Mouse (Mus musculus) ES-Bruce4 (cell line): ENCODE results near the gene Opn5. TPM values are rescaled to one million over a fixed set of nuclear protein-coding genes. Genes with fewer than 3 reads are reported as not detected.

Experiments used
- H3K27ac ChIP-seq: 2 replicates; pipeline ENCODE4 v1.5.1; 2012; ENCODE audit warnings: low read length, inconsistent platforms; ENCODE audit not compliant: insufficient read depth
- H3K27me3 ChIP-seq: 2 replicates; pipeline ENCODE4 v1.6.1; 2012; ENCODE audit warnings: mild to moderate bottlenecking, low read length, inconsistent platforms; ENCODE audit not compliant: control insufficient read depth, poor library complexity, insufficient read depth, severe bottlenecking
- H3K36me3 ChIP-seq: 2 replicates; pipeline ENCODE4 v1.6.1; 2012; ENCODE audit warnings: inconsistent platforms, mild to moderate bottlenecking, low read length, moderate library complexity; ENCODE audit not compliant: control insufficient read depth, poor library complexity, insufficient read depth, severe bottlenecking
- H3K4me1 ChIP-seq: one replicate; pipeline ENCODE4 v1.8.1; 2011; ENCODE audit warnings: low read length; ENCODE audit not compliant: control insufficient read depth, insufficient read depth
- H3K4me3 ChIP-seq: 2 replicates; pipeline ENCODE4 v1.5.1; 2011; ENCODE audit warnings: low read depth, mild to moderate bottlenecking, low read length
- H3K9ac ChIP-seq: 2 replicates; pipeline ENCODE4 v1.6.1; 2012; ENCODE audit warnings: low read depth, mild to moderate bottlenecking, inconsistent platforms; ENCODE audit not compliant: poor library complexity, severe bottlenecking
- H3K9me3 ChIP-seq: replicated peaks from 2 replicates; pipeline ENCODE4 v1.6.1; 2012; ENCODE audit warnings: mild to moderate bottlenecking, low read length, inconsistent platforms; ENCODE audit not compliant: control insufficient read depth, poor library complexity, insufficient read depth, severe bottlenecking
- CTCF ChIP-seq: IDR thresholded peaks from one replicate; pipeline ENCODE4 v1.8.1; 2011; ENCODE audit warnings: low read depth, low read length
- EP300 ChIP-seq: IDR thresholded peaks from 2 replicates; pipeline ENCODE4 v1.6.1; 2011; ENCODE audit warnings: low read depth, low read length; ENCODE audit not compliant: insufficient read depth
- POLR2A ChIP-seq: IDR thresholded peaks from one replicate; pipeline ENCODE4 v1.8.1; 2011; ENCODE audit warnings: low read length; ENCODE audit not compliant: insufficient read depth
- polyA plus RNA-seq: library from polyadenylated mRNA; stranded (reverse); fragments of >200 nt; gene quantifications from 2 replicates; pipeline ENCODE4 v1.2.4, GENCODE M21; 2011; ENCODE audit warnings: low read depth; ENCODE audit not compliant: missing spikeins, insufficient read depth, insufficient read length

Gene Opn5
- polyA plus RNA-seq, 1 experiment, result not detected

GRCm38 (mm10) chr17:42602829-42603784 lies 8.1 kb downstream of the Opn5 start:
- Histone ChIP-seq H3K27ac (no peak overlapping the region), H3K9me3 (no peaks in the 10 kb centered on the region), H3K36me3 (no peaks in the 10 kb centered on the region), H3K4me1 (no peaks in the 10 kb centered on the region), H3K9ac (no peak overlapping the region), H3K27me3 (no peaks in the 10 kb centered on the region), H3K4me3 (no peak overlapping the region)
- TF ChIP-seq POLR2A (no peak), EP300 (no peak), CTCF (peak; percentile 93)

DNA sequence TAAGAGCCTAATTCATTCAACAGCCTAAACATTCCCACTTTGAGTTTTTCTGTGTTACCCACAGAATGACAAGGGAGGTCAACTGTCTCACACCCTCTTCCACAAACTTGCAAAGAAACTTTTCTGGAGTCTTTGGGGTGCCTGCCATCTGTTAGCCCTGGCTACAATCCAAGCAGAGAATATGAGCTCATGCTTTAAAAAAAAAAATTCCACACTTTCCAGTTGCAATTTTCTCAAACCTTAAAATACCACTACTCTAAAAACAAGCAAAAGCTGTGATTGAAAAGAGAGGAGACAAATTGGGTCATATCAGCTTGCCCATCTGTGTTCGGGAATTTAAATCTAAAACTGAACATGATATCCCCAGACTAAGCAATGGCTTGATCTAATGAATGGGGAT lies 24.7 kb downstream of the Opn5 start:
- H3K9ac ChIP-seq, result no peak overlapping the region
- no peaks in the 10 kb centered on the region for H3K27me3 ChIP-seq
- no peaks in the 10 kb centered on the region for H3K36me3 ChIP-seq
- H3K9me3 ChIP-seq, result no peaks in the 10 kb centered on the region
- H3K27ac ChIP-seq, result no peak overlapping the region
- H3K4me1 ChIP-seq, result no peaks in the 10 kb centered on the region
- no peak overlapping the region for H3K4me3 ChIP-seq
- TF ChIP-seq EP300 (no peak), POLR2A (no peak), CTCF (no peak)

DNA sequence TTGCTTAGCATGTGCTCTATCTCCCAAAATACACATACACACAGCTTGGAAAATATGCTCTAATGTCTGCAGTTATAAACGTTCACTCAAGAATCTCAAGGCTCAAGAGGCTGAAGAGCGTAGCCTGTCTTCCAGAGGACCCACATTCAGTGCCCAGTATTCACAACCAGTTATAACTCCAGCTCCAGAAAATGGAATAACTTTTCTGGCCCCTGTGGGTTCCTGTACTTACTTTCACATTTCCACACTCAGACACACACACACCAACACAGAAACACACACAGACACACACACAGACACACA lies 28.2 kb downstream of the Opn5 start:
- no peaks in the 10 kb centered on the region for H3K4me1 ChIP-seq
- H3K27ac ChIP-seq, result no peak overlapping the region
- H3K9ac ChIP-seq, result no peak overlapping the region
- no peaks in the 10 kb centered on the region for H3K36me3 ChIP-seq
- H3K4me3 ChIP-seq, result no peak overlapping the region
- TF ChIP-seq EP300, result no peak
- no peak for TF ChIP-seq CTCF
- no peak for TF ChIP-seq POLR2A
- no peaks in the 10 kb centered on the region for H3K9me3 ChIP-seq
- no peaks in the 10 kb centered on the region for H3K27me3 ChIP-seq

- Histone ChIP-seq H3K9me3 (no peaks in the 10 kb centered on the region), H3K27ac (no peak overlapping the region), H3K9ac (no peak overlapping the region), H3K36me3 (no peaks in the 10 kb centered on the region), H3K4me1 (no peaks in the 10 kb centered on the region), H3K27me3 (no peaks in the 10 kb centered on the region), H3K4me3 (no peak overlapping the region)
- no peak for TF ChIP-seq POLR2A
- TF ChIP-seq CTCF, result no peak
- TF ChIP-seq EP300, result no peak
These were observed 28.7 kb downstream of the Opn5 start for GRCm38 (mm10) chr17:42582281-42583028.

DNA sequence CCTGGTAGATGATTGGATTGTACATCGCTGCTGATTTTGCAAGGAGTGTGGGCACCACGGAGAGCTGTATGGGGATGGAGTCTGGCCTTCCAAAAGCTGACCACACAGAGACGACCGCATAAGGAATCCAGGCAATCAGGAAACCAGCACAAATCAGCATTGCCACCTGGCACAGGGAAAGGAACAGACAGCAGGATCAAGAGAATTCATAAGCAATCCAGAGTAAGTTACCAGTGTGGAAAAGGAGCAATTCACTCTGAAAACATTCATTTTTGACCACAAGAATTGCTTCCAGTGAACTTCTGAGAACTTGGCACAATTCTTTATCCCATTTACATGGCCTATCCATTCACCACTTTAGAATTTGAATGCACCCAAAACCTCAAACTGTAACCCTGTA lies 30.6 kb downstream of the Opn5 start:
- H3K36me3 ChIP-seq, result no peaks in the 10 kb centered on the region
- H3K27me3 ChIP-seq, result no peaks in the 10 kb centered on the region
- H3K4me1 ChIP-seq, result no peaks in the 10 kb centered on the region
- no peak overlapping the region for H3K27ac ChIP-seq
- no peaks in the 10 kb centered on the region for H3K9me3 ChIP-seq
- TF ChIP-seq POLR2A (no peak), EP300 (no peak), CTCF (no peak)
- no peak overlapping the region for H3K4me3 ChIP-seq
- no peak overlapping the region for H3K9ac ChIP-seq

GRCm38 (mm10) chr17:42580196-42580595 lies 31.0 kb downstream of the Opn5 start:
- no peak overlapping the region for H3K27ac ChIP-seq
- TF ChIP-seq POLR2A (no peak), EP300 (no peak), CTCF (no peak)
- no peaks in the 10 kb centered on the region for H3K36me3 ChIP-seq
- no peaks in the 10 kb centered on the region for H3K27me3 ChIP-seq
- no peaks in the 10 kb centered on the region for H3K9me3 ChIP-seq
- H3K4me1 ChIP-seq, result no peaks in the 10 kb centered on the region
- H3K9ac ChIP-seq, result no peak overlapping the region
- no peak overlapping the region for H3K4me3 ChIP-seq
